Mouse (Mus musculus) ES-Bruce4 (cell line): ENCODE data around the gene Uhrf1.

Source experiments
- CTCF ChIP-seq: IDR thresholded peaks from one replicate; pipeline ENCODE4 v1.8.1; 2011; ENCODE audit warnings: low read depth, low read length
- POLR2A ChIP-seq: IDR thresholded peaks from one replicate; pipeline ENCODE4 v1.8.1; 2011; ENCODE audit warnings: low read length; ENCODE audit not compliant: insufficient read depth

DNA sequence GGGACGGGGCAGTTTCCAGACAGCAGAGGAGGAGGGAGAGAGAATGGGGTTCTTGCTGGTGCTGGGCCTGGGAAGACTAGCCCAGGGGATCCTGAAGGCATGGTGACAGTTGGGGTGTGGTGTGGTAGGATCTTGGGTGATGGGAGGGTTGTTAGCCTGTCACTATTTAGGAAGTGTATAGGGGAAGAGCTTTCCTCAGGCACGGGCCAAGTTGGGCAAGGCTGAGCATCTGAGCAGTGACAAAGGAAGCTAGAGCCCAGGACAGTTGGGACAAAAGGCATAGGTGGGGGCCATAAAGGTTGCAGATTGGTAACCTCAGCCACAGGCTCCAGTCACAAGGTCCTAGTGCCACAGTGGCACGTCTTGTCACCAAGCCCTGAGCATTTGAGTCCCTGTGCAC is 40.3 kb downstream of the Uhrf1 start:
- TF ChIP-seq POLR2A (no peak), CTCF (no peak)
